Mouse (Mus musculus) neural tube, embryonic 11.5 days (tissue): ENCODE results near the gene Mnat1. TPM values are rescaled to one million over a fixed set of nuclear protein-coding genes. Genes with fewer than 3 reads are reported as not detected.

Experiments used
- ATAC-seq: fragments of 200-750 bp; cut with Nextera tagmentation; 2 replicates; pipeline ENCODE4 v1.8.0; 2017; ENCODE audit warnings: moderate number of reproducible peaks, mild to moderate bottlenecking, moderate TSS enrichment, moderate library complexity; ENCODE audit not compliant: insufficient read depth, low FRiP score, low TSS enrichment
- DNase-seq: peaks from one replicate; pipeline ENCODE4 v3.0.0-alpha.2; 2015; ENCODE audit warnings: low spot score
- H3K27ac ChIP-seq: fragments of 300-500 bp; sonication (generic); 2 replicates; pipeline ENCODE4 v1.5.1; 2014; ENCODE audit warnings: low read depth, mild to moderate bottlenecking, low read length
- H3K27me3 ChIP-seq: fragments of 300-500 bp; sonication (generic); 2 replicates; pipeline ENCODE4 v1.6.1; 2014; ENCODE audit warnings: mild to moderate bottlenecking, low read length, mixed read lengths; ENCODE audit not compliant: control insufficient read depth, insufficient read depth
- H3K36me3 ChIP-seq: fragments of 300-500 bp; sonication (generic); 2 replicates; pipeline ENCODE4 v1.6.1; 2014; ENCODE audit warnings: mild to moderate bottlenecking, low read length, moderate library complexity, mixed read lengths; ENCODE audit not compliant: control insufficient read depth, insufficient read depth
- H3K4me1 ChIP-seq: fragments of 300-500 bp; sonication (generic); 2 replicates; pipeline ENCODE4 v1.6.1; 2014; ENCODE audit warnings: low read length, mixed read lengths; ENCODE audit not compliant: control insufficient read depth, insufficient read depth
- H3K4me2 ChIP-seq: fragments of 300-500 bp; sonication (generic); 2 replicates; pipeline ENCODE4 v1.6.1; 2014; ENCODE audit warnings: low read depth, mild to moderate bottlenecking, moderate library complexity
- H3K4me3 ChIP-seq: fragments of 300-500 bp; sonication (generic); 2 replicates; pipeline ENCODE4 v1.5.1; 2014; ENCODE audit warnings: low read depth, low read length
- H3K9ac ChIP-seq: fragments of 300-500 bp; sonication (generic); 2 replicates; pipeline ENCODE4 v1.6.1; 2014; ENCODE audit warnings: mild to moderate bottlenecking, low read length
- H3K9me3 ChIP-seq: fragments of 300-500 bp; sonication (generic); 2 replicates; pipeline ENCODE4 v1.6.1; 2016; ENCODE audit warnings: low read length; ENCODE audit not compliant: control insufficient read depth
- WGBS: fragments of 180-500 bp; shearing (Covaris S2); extraction: QIAGEN DNeasy Blood & Tissue Kit; methylation state at CpG from one replicate; pipeline ENCODE4 v1.1.7; 2014; 5-methylcytosine and 5-hydroxymethylcytosine counted together
- polyA plus RNA-seq: library from polyadenylated mRNA; unstranded; fragments of >200 nt; fragmentation: Nextera tagmentation; extraction: Ambion mirVana; gene quantifications from 2 replicates; pipeline ENCODE4 v1.2.1, GENCODE M21; 2014

Gene Mnat1
- polyA plus RNA-seq, 1 experiment from 2014 or later = 43.7 TPM

GRCm38 (mm10) chr12:73294884-73295283 is 171.4 kb downstream of the Mnat1 start:
- H3K4me1 ChIP-seq = no peaks in the 10 kb centered on the region
- H3K27ac ChIP-seq = no peak overlapping the region
- peaks cover 2% of the 10 kb centered on the region; the same call in 1 of the 2 replicates for H3K36me3 ChIP-seq
- no peaks in the 10 kb centered on the region for H3K9me3 ChIP-seq
- ATAC-seq (no peak), DNase-seq (no peak)
- no peak overlapping the region for H3K4me3 ChIP-seq
- H3K4me2 ChIP-seq = no peak overlapping the region
- H3K27me3 ChIP-seq = no peaks in the 10 kb centered on the region
- H3K9ac ChIP-seq = no peak overlapping the region

- WGBS = 89% methylated on average over 11 of the region's 11 CpGs
- H3K36me3 ChIP-seq = peaks cover 2% of the 10 kb centered on the region; the same call in 1 of the 2 replicates
- H3K4me2 ChIP-seq = no peak overlapping the region
- DNase-seq (no peak), ATAC-seq (no peak)
- no peak overlapping the region for H3K4me3 ChIP-seq
- H3K27ac ChIP-seq = no peak overlapping the region
- no peaks in the 10 kb centered on the region for H3K4me1 ChIP-seq
- H3K9me3 ChIP-seq = no peaks in the 10 kb centered on the region
- H3K9ac ChIP-seq = no peak overlapping the region
- H3K27me3 ChIP-seq = no peaks in the 10 kb centered on the region
These were observed 172.1 kb downstream of the Mnat1 start for GRCm38 (mm10) chr12:73295505-73296140.

- Histone ChIP-seq H3K27me3 (no peaks in the 10 kb centered on the region), H3K36me3 (no peaks in the 10 kb centered on the region), H3K9ac (no peak overlapping the region), H3K27ac (no peak overlapping the region), H3K4me1 (no peaks in the 10 kb centered on the region), H3K9me3 (no peaks in the 10 kb centered on the region), H3K4me2 (no peak overlapping the region), H3K4me3 (no peak overlapping the region)
- ATAC-seq = no peak
- 88% methylated on average over 5 of the region's 5 CpGs for WGBS
- DNase-seq = no peak
These were observed 175.1 kb downstream of the Mnat1 start for GRCm38 (mm10) chr12:73298621-73299020.

- no peak overlapping the region for H3K4me3 ChIP-seq
- H3K36me3 ChIP-seq = no peaks in the 10 kb centered on the region
- H3K27ac ChIP-seq = no peak overlapping the region
- H3K9ac ChIP-seq = no peak overlapping the region
- no peaks in the 10 kb centered on the region for H3K4me1 ChIP-seq
- no peak for ATAC-seq
- 92% methylated on average over 2 of the region's 2 CpGs for WGBS
- H3K27me3 ChIP-seq = no peaks in the 10 kb centered on the region
- H3K9me3 ChIP-seq = no peaks in the 10 kb centered on the region
- DNase-seq = no peak
- no peak overlapping the region for H3K4me2 ChIP-seq
These were observed 177.0 kb downstream of the Mnat1 start for GRCm38 (mm10) chr12:73300531-73300930.

GRCm38 (mm10) chr12:73304636-73305035 is 181.1 kb downstream of the Mnat1 start:
- Histone ChIP-seq H3K9ac (no peak overlapping the region), H3K4me3 (no peak overlapping the region), H3K4me1 (no peaks in the 10 kb centered on the region), H3K36me3 (no peaks in the 10 kb centered on the region), H3K9me3 (no peaks in the 10 kb centered on the region), H3K4me2 (no peak overlapping the region), H3K27ac (no peak overlapping the region), H3K27me3 (no peaks in the 10 kb centered on the region)
- DNase-seq = no peak
- 81% methylated on average over 4 of the region's 4 CpGs for WGBS
- ATAC-seq = no peak

GRCm38 (mm10) chr12:73307750-73308149 is 184.2 kb downstream of the Mnat1 start:
- Histone ChIP-seq H3K4me2 (no peak overlapping the region), H3K27me3 (no peaks in the 10 kb centered on the region), H3K4me1 (no peaks in the 10 kb centered on the region), H3K9me3 (no peaks in the 10 kb centered on the region), H3K27ac (no peak overlapping the region), H3K4me3 (no peak overlapping the region), H3K36me3 (no peaks in the 10 kb centered on the region), H3K9ac (no peak overlapping the region)
- no peak for ATAC-seq
- 92% methylated on average over 4 of the region's 4 CpGs for WGBS
- no peak for DNase-seq

- Histone ChIP-seq H3K4me2 (no peak overlapping the region), H3K36me3 (no peaks in the 10 kb centered on the region), H3K4me3 (no peak overlapping the region), H3K9ac (no peak overlapping the region), H3K9me3 (no peaks in the 10 kb centered on the region), H3K4me1 (no peaks in the 10 kb centered on the region), H3K27ac (no peak overlapping the region), H3K27me3 (no peaks in the 10 kb centered on the region)
- DNase-seq (no peak), ATAC-seq (no peak)
- WGBS = 86% methylated on average over 2 of the region's 2 CpGs
These were observed 185.2 kb downstream of the Mnat1 start for GRCm38 (mm10) chr12:73308711-73309110.

- ATAC-seq (no peak), DNase-seq (no peak)
- H3K9me3 ChIP-seq = no peaks in the 10 kb centered on the region
- H3K36me3 ChIP-seq = 0 out of 2 replicates have a peak, but pooled peaks cover 2% of the 10 kb centered on the region
- no peak overlapping the region for H3K27ac ChIP-seq
- WGBS = 95% methylated on average over 7 of the region's 7 CpGs
- H3K9ac ChIP-seq = no peak overlapping the region
- no peak overlapping the region for H3K4me2 ChIP-seq
- no peaks in the 10 kb centered on the region for H3K27me3 ChIP-seq
- H3K4me3 ChIP-seq = no peak overlapping the region
- no peaks in the 10 kb centered on the region for H3K4me1 ChIP-seq
These were observed 194.5 kb downstream of the Mnat1 start for GRCm38 (mm10) chr12:73317706-73318686.
